Mouse (Mus musculus) heart, adult 18-20 months (tissue): ENCODE measurements around the gene Pip4k2a. TPM values are rescaled to one million over a fixed set of nuclear protein-coding genes. Genes with fewer than 3 reads are reported as not detected.

Experiments
- DNase-seq, 2 experiments: peaks; one replicate each; pipeline ENCODE4 v3.0.0; 2021 to 2022; ENCODE audit warnings: mixed read lengths in 1 of 2
- total RNA-seq, 2 experiments: library from RNA; stranded (reverse); gene quantifications; 2 replicates each; pipeline ENCODE4 v1.2.3; 2021

Pip4k2a gene
- total RNA-seq, 2 experiments from 2014 or later = 6.3 to 7.7 TPM

DNA sequence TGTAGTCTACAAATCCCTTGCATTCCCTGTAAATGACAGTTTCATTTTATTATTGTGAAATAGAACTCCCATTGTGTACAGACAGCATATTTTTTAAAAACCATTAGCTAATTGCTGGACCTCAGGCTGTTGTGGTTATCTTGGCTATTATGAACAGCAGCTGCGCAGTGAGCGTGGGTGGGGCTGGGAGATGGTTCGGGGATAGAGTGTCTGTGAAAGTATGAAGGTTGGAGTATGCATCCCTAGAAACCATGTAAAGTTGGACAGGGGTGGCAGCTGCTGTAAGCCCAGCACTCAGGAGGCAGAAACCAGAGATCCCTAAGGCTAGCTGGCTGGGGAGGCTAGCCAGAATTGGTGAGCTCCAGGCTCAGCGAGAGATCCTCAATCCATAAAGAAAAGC is 158.4 kb downstream of the Pip4k2a start:
- peak; percentile 37 to 44 for DNase-seq

DNA sequence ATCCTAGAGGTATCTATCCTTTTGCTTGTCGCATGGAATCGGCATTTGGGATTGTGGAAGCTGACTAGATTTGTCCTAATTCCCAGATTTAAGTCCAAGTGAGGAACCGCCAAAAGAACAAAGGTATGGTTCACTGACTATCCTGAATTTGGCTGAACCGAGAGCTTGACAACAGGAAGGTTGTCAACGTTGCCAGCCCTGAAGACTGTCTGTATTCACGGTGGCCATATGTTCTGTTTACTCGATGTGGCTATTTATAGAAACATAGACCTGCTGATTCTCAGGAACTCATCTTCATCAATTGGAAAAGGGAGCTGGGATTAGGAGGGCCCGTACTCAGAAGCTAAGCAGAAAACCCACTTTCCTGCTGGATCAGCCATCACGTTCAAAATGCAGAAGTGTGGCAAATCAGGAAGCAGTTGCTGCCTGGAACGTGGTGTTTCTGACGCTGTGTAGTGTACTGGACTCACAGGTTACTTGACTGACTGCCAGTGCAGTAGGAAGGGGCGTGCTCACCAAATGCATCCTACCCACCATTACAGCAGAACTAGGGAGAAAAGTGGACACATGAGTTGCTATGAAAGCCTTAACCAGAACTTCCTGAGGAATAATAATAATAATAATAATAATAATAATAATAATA is 162.5 kb downstream of the Pip4k2a start:
- no peak for DNase-seq

DNA sequence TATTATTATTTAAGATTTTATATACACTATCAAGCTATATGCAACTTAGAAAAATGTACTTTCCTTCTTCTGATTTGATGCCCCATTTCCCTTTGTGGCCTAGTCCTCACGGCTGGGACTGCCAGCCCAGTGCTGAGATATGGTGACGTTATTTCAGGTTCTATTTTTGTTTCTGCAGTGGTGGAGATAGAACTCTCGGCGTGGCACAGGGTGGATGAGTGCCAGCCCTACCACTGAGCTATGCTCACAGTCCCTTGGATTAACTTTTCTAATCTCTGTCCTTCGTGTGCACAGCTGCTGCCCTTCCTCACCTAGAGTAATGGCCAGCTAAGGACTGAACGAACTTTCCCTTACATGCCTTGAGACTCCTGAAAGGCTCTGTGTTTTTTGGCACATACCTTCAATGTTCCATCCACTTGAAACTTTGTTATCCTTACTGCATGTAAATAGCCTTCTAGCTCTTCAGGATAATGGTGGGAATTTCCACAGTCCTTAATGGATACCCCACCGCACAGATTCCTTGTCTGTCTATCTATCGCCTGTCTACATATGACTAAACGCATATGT is 164.8 kb downstream of the Pip4k2a start:
- DNase-seq = peak in 1 of 2 experiments; percentile 28

DNA sequence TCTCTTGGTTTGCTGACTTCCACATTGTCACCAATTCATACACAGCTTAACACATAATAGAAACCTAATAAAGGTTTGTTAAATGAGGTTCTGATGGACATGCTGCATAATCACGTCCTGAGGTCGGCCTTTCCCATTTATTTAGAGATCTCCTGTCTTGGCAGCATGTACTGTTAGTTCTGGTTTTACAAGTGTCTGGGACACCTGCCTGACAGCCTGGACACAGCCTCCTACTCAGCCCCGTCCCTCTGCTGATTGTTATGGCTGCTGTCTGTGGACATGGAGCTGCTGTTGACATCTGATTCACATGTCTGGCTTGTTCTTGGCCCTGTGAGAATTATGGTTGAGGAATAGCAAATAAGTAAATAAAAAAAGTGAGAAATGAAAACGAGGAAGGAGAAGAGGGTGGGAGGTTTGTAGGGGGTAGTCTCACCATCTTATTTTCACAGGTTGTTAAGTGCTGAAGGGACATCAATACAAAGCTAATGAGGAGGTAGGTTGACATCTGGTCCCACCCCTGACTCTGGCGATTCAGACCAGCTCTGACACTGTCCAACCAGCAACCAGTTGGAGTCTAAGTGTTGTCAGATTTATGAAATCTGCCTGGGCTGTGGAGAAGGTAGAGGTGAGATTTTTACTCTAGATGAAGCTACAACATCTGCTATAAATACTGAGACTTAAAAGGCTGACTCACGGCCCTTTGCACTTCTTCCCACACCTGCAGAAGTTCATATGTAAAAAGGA is 166.7 kb downstream of the Pip4k2a start:
- DNase-seq = peak in 1 of 2 experiments; percentile 29

DNA sequence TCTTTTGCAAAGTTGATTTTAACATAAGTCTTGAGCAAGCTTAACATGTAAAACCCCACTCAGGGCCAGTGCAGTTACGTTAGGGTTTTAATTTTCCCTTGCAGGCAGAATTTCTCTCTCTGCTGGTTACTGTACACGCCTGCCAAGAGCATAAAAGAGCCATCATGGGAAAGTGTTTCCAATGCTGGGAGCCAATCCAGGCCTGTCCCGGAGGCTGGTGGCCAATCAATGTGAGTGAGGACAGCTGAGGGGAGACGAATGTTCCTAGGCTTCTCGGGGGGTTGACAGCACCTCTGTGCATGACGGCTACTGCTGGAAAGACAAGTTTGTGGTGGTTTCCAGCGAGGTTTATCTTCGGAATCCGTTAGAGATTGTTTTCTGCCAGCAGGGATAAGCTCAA is 175.2 kb downstream of the Pip4k2a start:
- peak; percentile 74 to 76 for DNase-seq

DNA sequence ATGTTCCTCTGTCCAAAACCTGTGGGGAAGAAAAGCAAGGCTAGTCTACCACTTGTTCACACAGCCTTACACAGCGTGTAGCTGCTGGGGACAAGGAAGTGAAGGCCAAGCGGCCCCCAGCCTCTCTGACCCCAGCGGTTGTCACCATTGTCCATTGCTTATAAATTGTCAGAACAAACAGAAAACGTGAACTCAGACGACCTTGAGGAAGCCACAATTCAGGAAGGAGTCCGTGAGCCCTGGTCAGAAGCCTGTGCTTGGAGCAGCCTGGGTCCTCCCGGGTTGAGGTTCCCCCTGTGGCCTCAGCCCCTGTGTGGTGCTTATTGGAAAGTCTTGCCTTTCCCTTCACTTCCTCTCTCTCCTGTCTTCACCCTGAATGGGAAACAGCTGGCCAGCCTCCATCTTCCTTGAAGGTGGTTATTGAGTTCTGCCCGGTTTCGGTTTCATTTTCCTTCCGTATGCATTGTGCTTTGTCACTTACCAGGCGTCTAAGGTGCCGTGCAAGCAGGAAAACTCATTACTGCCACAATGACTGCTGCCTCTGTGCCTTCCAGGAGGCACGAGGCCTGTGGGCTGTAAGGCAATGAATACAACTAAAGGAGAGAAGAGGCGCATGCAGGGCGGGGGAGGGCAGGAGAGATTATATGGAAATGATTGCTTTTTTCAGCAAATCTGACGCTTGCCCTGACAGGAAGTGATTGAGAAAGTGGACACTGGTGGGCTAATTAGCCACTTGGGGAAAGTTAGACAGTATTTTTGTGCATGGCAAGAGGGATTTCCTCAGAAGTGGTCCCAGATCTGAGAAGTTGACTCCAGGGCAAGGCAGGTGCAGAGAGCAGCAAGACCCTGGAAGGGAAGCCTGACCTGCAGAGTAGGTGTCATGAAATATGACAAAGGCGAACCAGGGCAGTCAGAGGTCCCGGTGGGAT is 176.2 kb downstream of the Pip4k2a start:
- peak; percentile 83 to 85 for DNase-seq

DNA sequence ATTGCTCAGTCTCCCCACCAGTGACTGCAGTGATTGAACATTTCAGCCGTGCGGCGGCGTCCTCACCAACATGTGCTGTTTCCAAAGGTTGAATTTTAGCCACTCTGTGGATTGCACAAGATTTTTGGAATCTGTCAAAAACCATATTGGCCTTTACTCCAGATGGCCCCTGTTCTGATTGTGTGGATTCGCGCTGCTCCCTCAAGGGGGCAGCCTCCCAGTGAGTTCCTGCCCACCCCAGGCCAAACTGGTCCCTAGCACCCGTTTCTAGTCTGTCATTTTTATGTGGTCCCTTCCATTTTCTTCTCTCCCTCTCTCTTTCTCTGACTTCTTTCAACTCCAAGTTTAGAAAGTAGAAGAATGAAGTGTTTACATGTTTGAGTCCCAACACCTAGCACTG is 178.4 kb downstream of the Pip4k2a start:
- DNase-seq = peak in 1 of 2 experiments; percentile 37

DNA sequence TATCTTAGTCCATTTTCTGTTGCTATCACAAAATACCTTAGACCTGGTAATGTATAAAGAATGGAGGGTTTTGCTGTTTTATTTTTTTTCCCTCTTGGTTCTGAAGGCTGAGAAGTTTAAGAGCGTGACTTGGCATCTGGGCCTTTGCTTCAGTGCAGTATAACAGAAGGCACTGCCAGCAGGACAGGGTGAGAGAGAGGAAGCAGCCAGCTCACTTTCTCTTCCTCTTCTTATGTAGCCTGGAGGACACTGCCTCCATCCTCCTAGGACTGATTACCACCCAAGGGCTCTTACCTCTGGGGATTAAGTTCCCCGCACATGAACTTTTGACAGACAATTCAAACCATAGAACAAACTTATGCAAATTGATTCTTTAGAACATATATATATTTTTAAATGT is 181.9 kb downstream of the Pip4k2a start:
- DNase-seq = no peak

DNA sequence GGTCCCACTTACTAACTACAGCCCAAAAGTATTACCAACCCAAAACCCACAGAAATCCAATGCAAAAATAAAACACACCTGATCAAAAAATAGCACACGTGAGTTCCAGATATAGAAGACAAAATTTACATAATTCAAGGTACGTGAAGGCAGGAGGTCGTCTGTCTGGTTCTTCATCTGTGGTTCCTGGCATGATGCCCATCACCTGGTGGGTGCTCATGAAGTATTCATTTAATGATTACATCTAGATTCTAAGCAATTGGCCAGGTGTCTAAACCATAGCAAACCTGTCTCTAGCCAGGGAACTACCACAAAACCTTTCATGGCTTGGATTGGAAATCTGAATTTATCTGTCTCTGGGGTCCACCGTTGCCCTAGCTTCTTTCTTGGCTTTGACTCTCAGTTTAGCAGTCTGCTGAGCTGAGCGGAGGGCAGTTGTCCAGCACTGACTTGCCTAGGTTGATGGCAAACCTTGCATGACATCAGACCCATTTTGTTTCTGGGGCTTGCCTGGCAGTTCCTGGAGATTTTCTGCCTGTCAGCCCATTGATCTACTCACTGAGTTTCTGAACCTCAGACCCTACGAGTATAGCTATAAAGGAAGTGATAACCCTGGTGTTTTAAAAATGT is 182.5 kb downstream of the Pip4k2a start:
- DNase-seq = no peak

DNA sequence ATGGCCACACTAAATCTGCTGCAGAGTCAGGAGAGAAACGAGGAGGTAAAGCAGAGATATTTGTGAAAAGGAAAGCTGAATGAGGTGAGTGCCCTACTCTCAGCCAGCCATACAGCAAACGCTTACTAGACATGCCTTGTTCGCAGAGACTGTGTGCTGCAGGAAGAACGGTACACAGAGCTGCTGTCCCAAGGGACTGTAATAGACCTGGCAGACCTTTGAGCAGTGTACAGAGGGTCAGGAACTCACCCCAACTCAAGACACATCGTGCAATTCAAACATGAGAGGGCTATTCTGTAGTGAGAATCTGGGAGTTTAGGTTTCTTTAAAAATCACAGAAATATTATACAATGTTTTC is 183.5 kb downstream of the Pip4k2a start:
- DNase-seq = no peak

DNA sequence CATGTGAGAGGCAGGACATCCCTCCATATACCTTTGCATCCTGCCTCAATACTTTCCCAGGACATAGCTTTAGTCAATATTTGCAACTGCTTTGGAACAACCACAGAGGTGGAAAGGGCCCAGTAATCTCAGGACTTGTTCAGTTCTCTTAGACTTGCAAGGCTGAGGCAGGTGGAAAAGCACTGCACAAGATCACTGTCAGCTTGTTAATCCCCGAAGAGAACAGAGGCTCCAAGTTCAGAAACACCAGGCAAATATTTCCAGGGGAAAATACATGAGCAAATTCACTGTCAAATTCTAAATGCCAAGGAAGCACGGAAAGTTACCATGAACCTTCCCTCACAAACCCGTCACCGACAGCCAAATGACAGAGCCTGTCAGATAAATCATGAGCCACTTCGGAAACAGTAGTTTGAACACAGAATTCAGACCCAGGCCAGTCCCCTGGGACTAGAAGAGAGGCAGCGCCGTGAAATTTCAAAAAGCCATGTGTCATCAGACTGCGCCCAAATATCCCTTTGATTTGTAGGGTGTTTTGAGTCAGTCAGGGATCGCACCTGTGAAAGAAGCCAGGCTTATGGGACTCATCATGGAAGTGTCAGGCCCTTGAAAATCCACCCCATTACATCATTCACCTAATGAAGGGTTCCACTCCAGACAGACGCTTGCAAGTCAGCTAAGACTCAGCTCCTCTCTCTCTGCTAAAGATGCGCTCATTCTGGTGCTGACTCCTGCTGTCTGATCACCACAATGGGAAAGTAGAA is 184.1 kb downstream of the Pip4k2a start:
- no peak for DNase-seq

DNA sequence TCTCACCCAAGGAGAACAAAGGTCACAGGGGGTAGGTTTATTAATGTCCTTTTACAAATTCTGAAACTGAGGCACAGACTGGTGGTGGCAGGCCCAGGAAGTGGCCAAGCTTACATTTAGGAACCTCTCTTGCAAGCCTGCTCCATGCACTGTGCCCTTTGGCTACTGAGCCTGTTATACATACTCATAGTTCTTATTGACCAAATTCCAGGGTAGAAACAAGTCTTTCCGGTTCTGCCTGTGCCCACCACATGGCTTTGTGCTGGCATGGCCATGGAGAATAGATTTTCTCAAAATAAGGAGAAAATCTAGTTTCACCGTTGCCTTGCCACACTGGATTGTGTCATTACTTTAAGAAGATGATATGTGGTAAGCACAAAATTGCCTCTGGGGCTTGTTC is 190.0 kb downstream of the Pip4k2a start:
- DNase-seq = no peak

DNA sequence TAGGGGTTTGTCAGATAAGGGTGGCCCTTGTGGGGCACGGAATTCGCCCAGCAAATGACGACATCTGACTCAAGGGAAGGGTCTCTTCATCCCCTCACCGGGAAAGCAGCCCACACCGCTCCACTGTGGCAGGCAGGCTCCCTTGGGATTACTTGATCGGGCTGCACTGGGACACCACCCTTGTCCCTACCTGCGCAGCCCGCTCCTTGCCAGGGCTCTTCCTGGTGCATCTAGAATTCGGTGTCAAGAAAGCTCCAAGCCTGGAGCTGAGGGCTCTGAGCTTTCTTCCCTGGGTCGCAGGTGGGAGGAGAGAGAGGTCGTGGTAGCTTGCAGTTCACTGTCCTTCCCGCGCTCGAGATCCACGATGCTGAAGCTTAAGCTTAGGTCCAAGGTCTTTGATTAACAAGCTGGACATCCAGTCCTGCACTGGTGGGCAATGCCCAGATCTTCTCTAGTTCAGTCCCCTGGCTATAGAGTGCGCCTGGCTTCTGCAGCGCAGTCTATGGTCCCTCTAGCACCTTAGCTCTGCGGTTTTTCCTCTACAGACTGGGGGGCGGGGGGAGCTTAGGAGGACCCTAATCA is 196.6 kb downstream of the Pip4k2a start:
- no peak for DNase-seq

DNA sequence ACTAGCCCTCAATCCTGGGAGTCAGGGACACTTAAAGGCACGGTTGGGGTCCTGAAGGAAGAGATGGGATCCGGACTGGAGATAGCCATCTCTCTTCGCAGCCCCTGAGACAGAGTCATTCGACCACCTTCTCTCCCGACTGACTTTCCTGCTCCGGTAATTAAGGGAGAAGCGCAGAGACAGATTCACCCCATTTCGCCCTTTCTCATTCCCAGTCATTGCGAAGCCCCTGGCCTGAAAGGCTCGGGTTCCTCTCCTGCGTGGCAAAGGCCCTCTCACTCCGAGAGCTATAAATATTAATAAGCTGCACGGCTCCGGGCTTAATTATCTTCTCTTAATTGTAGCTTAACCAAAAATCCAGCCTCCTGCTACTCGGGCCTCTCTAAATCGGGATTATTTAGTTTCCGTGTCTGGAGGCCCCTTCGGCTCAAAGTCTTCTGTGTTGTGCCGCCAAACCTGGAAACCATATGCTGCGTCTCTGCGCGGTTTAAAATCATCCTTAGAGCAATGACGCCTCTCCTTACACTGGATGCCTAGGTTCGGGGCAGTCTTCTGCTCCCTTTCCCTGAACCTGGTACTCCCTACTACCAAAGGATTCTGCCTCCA is 197.2 kb downstream of the Pip4k2a start:
- peak in 1 of 2 experiments; percentile 23 for DNase-seq

DNA sequence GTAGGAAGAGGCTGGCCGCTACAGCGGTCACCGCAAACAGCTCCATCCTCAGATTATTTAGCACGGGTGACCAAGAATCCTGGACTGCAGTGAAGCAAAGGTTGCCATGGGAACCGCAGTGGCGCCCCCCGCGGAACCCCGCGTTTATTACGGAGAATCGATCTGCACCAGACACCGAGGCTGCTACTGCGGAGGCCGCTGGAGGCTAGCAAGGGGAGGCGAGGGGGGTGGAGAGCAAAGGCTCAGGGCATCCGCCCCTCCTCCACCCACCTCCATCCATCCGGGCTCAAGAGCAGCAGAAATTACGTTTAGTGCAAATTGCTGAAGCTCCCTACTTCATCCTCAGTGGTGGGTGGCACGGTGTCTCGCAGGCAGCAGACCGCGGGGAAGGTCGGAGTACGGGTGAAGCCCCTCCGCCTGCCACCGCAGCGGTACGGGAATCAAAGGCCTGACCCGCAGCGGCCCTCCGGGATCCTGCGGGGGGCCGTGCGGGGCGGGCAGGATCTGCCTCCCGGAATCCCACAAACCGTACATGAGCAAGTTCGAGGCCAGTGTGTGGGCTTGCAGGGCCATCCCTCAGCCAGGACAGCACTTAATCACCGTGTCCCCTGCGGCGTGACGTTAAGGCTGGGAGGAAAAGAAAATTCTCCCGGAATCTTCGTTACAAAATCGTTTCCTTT is 197.8 kb downstream of the Pip4k2a start:
- peak in 1 of 2 experiments; percentile 41 for DNase-seq

DNA sequence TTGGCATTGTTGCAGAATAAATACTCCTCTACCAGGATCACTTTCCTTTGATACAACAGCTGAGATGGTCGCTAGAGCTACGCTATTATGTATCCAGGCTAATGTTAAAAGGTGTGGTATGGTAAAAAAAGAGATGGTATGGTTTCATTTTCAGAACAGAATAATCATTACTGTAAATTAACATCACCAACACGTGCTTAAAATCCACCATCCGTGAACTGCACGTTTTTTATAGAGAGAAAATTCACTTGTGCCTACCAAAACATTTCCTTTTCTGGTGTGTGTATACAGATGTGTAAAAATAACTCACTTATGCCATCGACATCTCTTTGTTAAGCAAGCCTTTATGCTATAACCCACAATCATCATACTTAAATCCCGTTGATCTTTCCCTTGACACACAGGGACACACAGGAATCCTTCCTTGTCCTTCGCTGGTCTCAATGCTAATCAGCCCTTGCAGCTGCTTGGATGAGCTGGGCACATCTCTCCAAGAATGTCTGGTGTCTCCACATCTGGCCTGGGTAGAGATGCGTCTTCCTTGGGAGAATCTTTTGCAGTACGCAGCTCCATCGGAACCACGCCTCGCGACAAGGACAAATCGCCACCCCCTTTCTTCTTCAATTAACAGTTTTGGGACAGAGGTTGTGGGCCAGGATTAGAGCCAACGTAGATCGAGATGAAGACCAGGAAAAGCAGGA is 198.5 kb downstream of the Pip4k2a start:
- DNase-seq = peak in 1 of 2 experiments; percentile 15

DNA sequence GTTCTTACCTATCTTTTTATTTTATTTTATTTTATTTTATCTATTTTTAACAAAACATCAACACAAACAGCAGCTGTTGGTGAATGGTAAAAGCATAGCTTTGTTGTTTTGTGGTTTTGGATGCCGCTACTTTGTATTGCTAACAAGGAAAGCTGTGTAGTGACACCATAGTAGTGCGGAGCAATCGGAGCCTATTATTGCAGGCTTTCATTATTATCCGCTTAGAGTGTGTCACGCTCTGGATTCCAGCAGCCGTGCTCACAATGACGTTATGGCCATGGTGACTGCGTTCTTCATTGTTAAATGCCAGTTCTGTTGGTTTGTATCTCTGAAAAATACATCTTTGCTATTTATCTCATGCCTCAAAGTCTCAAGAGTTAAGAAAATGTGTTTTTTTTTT is 200.2 kb downstream of the Pip4k2a start:
- DNase-seq = no peak

DNA sequence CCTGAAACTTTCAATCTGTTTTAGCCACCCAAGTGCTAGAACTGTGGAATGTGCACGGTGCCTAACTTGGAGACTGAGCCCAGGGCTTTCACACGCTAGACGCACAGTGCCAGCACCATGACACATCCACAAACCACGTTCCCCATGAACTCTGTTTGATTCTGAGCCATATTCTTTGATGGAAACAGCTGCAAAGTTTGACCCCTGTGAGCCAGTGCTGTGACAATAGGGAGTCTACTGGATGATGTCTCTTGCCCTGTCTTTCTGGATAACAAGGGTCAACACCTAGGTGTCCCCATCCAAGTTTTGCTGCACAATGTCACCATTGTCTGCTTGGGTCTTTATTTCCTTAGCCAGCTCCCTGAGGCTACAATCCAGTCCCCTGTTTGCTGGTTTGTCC is 203.7 kb downstream of the Pip4k2a start:
- DNase-seq = no peak
